Mouse (Mus musculus) Patski (cell line): ENCODE results near the gene C1qtnf9. TPM values are rescaled to one million over a fixed set of nuclear protein-coding genes. Genes with fewer than 3 reads are reported as not detected.

Experiments
- ATAC-seq: fragments of 100-300 bp; one replicate; pipeline ENCODE4 v1.8.0; 2021
- CTCF ChIA-PET: fragments of 350-600 bp; sonication (Branson Sonifier 250); formaldehyde crosslinking; loops from one replicate; lab custom pipeline; 2022; ENCODE audit warnings: inconsistent platforms; lab: Charles Lee
- POLR2A ChIA-PET: fragments of 350-600 bp; sonication (Branson Sonifier 250); formaldehyde crosslinking; loops from one replicate; lab custom pipeline; 2022; ENCODE audit warnings: antibody characterized with exemption, inconsistent platforms; lab: Charles Lee
- DNase-seq: peaks from one replicate; pipeline ENCODE4 v3.0.0-alpha.2; 2011; ENCODE audit warnings: low read depth, low spot score
- H3K27me3 ChIP-seq: fragments of 371-371 bp; one replicate; pipeline ENCODE4 v1.5.1; 2021
- CTCF ChIP-seq: fragments of 100-300 bp; IDR thresholded peaks from one replicate; pipeline ENCODE4 v1.5.1; 2021
- in situ Hi-C: fragments of 300-500 bp; cut with MboI; formaldehyde crosslinking; loops from 3 replicates; pipeline ENCODE4 v1.11.1; 2018; ENCODE audit warnings: low pct_unique_long_range_greater_than_20kb, mixed read lengths
- polyA plus RNA-seq: library from polyadenylated mRNA; unstranded; gene quantifications from one replicate; pipeline ENCODE4 v1.2.3, GENCODE M21; 2021

C1qtnf9 gene
- polyA plus RNA-seq, 1 experiment from 2014 or later, result not detected

- ATAC-seq, result no peak
- no peak for TF ChIP-seq CTCF
- CTCF ChIA-PET, result interaction anchor here (1.4 kb wide), 1 partner anchor 14 kb away, joined by 3 read pairs; no protein-coding TSS in a partner anchor
- in situ Hi-C loops, result no loop called here
- H3K27me3 ChIP-seq, result no peaks in the 10 kb centered on the region
- POLR2A ChIA-PET, result no interaction called here
- no peak for DNase-seq
These were observed 20.6 kb upstream of the C1qtnf9 start for GRCm38 (mm10) chr14:60747154-60747870.

- H3K27me3 ChIP-seq, result no peaks in the 10 kb centered on the region
- TF ChIP-seq CTCF, result no peak
- peak; percentile 46 for ATAC-seq
- in situ Hi-C loops, result no loop called here
- POLR2A ChIA-PET, result no interaction called here
- no peak for DNase-seq
- CTCF ChIA-PET, result interaction anchor here (1.2 to 1.4 kb wide), 2 partner anchors 9 to 21 kb away, joined by 3 to 6 read pairs; no protein-coding TSS in a partner anchor
These were observed 18.1 kb upstream of the C1qtnf9 start for GRCm38 (mm10) chr14:60749880-60750279.

- POLR2A ChIA-PET, result no interaction called here
- in situ Hi-C loops, result no loop called here
- no peak for TF ChIP-seq CTCF
- CTCF ChIA-PET, result interaction anchor here (2.5 kb wide), 1 partner anchor 19 kb away, joined by 5 read pairs; no protein-coding TSS in a partner anchor
- no peak for ATAC-seq
- no peak for DNase-seq
- no peaks in the 10 kb centered on the region for H3K27me3 ChIP-seq
These were observed 16.4 kb upstream of the C1qtnf9 start for GRCm38 (mm10) chr14:60751581-60751980.

GRCm38 (mm10) chr14:60752892-60753800 lies 14.8 kb upstream of the C1qtnf9 start:
- TF ChIP-seq CTCF, result no peak
- no peak for DNase-seq
- ChIA-PET POLR2A (no interaction called here), CTCF (interaction anchor here (1.0 to 2.5 kb wide), 3 partner anchors 7 to 29 kb away, joined by 3 to 5 read pairs (median 3); no protein-coding TSS in a partner anchor)
- in situ Hi-C loops, result no loop called here
- no peaks in the 10 kb centered on the region for H3K27me3 ChIP-seq
- peak; percentile 38 for ATAC-seq

- DNase-seq (no peak), ATAC-seq (no peak)
- TF ChIP-seq CTCF, result no peak
- CTCF ChIA-PET, result interaction anchor here (1.0 to 8.3 kb wide), 3 partner anchors 8 to 30 kb away, joined by 3 to 39 read pairs (median 3); no protein-coding TSS in a partner anchor
- H3K27me3 ChIP-seq, result no peaks in the 10 kb centered on the region
- in situ Hi-C loops, result no loop called here
- POLR2A ChIA-PET, result no interaction called here
These were observed 14.2 kb upstream of the C1qtnf9 start for GRCm38 (mm10) chr14:60753801-60754126.

GRCm38 (mm10) chr14:60754656-60755055 lies 13.3 kb upstream of the C1qtnf9 start:
- TF ChIP-seq CTCF, result no peak
- POLR2A ChIA-PET, result no interaction called here
- CTCF ChIA-PET, result interaction anchor here (1.5 to 8.3 kb wide), 2 partner anchors 15 to 28 kb away, joined by 3 to 39 read pairs; no protein-coding TSS in a partner anchor
- ATAC-seq (no peak), DNase-seq (no peak)
- H3K27me3 ChIP-seq, result no peaks in the 10 kb centered on the region
- in situ Hi-C loops, result no loop called here

- in situ Hi-C loops, result no loop called here
- CTCF ChIA-PET, result interaction anchor here (8.3 kb wide), 1 partner anchor 14 kb away, joined by 39 read pairs; no protein-coding TSS in a partner anchor
- H3K27me3 ChIP-seq, result no peaks in the 10 kb centered on the region
- POLR2A ChIA-PET, result no interaction called here
- ATAC-seq (no peak), DNase-seq (no peak)
- no peak for TF ChIP-seq CTCF
These were observed 11.7 kb upstream of the C1qtnf9 start for GRCm38 (mm10) chr14:60756271-60756670.

- ChIA-PET CTCF (interaction anchor here (8.3 kb wide), 1 partner anchor 13 kb away, joined by 39 read pairs; no protein-coding TSS in a partner anchor), POLR2A (no interaction called here)
- TF ChIP-seq CTCF, result no peak
- DNase-seq, result no peak
- ATAC-seq, result no peak
- H3K27me3 ChIP-seq, result no peaks in the 10 kb centered on the region
- in situ Hi-C loops, result no loop called here
These were observed 10.7 kb upstream of the C1qtnf9 start for GRCm38 (mm10) chr14:60757265-60757664.

- no peak for TF ChIP-seq CTCF
- no peaks in the 10 kb centered on the region for H3K27me3 ChIP-seq
- ATAC-seq (no peak), DNase-seq (no peak)
- ChIA-PET CTCF (interaction anchor here (8.3 kb wide), 1 partner anchor 12 kb away, joined by 39 read pairs; no protein-coding TSS in a partner anchor), POLR2A (no interaction called here)
- in situ Hi-C loops, result no loop called here
These were observed 10.2 kb upstream of the C1qtnf9 start for GRCm38 (mm10) chr14:60757722-60758121.

- ChIA-PET POLR2A (no interaction called here), CTCF (interaction anchor here (0.8 to 8.3 kb wide), 2 partner anchors 9 to 11 kb away, joined by 3 to 39 read pairs; no protein-coding TSS in a partner anchor)
- no peak for TF ChIP-seq CTCF
These were observed 8.8 kb upstream of the C1qtnf9 start for GRCm38 (mm10) chr14:60759097-60759496.

More at GRCm38 (mm10) chr14:60759097-60759496, 8.8 kb upstream of the C1qtnf9 start:
- DNase-seq, result no peak
- H3K27me3 ChIP-seq, result no peaks in the 10 kb centered on the region
- ATAC-seq, result no peak
- in situ Hi-C loops, result no loop called here
